Mouse (Mus musculus) gastrocnemius, postnatal 4 days (tissue): ENCODE data around the gene Ang5. TPM values are rescaled to one million over a fixed set of nuclear protein-coding genes. Genes with fewer than 3 reads are reported as not detected.
A peak's percentile ranks its signal among the peaks of the same experiment; 100 is the strongest.
"Not testable (repeated sequence)": the region's sequence is repeated elsewhere in the genome, so short reads cannot be mapped to it uniquely, and the experiment has no call there.

Experiments used
- DNase-seq, 2 experiments: peaks; one replicate each; pipeline ENCODE4 v3.0.0; 2021 to 2022; ENCODE audit warnings: low spot score in 2 of 2, mixed read lengths in 2 of 2
- long read RNA-seq, 2 experiments: library from polyadenylated mRNA; stranded (forward); transcript quantifications; one replicate each; pipeline ENCODE4 v2.0.0; 2021
- total RNA-seq, 2 experiments: library from RNA; stranded (reverse); gene quantifications; 2 replicates each; pipeline ENCODE4 v1.2.3; 2021

The Ang5 gene
- total RNA-seq, result not detected
- long read RNA-seq, experiment 1, result 0 reads
- long read RNA-seq, experiment 2, result 0 reads

- DNase-seq, result not testable (repeated sequence)
Measured at GRCm38 (mm10) chr14:43956769-43957168, at the start of gene Ang5. Gene Ang5 (plus strand): TSS chr14:43957069.

DNA sequence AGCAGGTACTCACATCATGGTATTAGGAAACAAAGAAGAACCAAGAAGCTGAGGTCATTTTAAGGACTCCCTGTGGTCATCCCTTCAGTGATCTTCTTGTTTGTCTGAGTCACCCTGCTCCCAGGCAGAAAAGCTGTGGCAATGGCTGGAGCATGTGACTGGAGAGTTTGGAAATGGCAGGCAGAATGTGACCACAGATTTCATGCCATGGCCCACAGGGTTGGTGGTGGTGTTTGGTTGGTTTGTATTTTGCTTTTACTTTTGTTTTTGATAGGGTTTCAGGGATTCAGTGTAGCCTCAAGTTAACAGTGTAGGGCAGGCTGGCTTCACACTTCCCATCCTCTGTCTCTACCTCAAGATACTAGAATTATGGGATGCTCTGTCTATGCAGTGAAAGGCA, 38.7 kb upstream of the Ang5 start:
- not testable (repeated sequence) for DNase-seq

DNA sequence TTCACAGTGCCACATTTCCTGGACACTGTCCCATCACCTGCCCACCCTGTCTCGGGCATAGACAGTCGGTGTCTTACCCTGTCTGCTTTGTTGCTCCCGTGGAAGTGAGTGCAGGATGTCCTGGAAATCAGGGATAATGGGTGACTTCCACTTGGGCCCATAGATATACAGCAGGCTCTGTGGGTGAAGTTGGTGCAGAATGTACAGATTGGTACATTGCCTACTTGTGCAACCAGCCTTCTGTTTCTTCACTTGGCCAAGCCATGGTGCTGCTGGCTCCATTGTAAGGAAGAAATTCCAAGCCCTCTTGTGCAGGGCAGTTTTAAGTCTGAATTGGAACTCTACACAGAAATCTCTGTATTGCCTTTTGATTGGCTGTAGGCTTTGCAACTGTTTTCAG, 33.4 kb upstream of the Ang5 start, which contains the start of gene Ear10:
Ear10 (minus strand) TSS at position 101 of the 400 bp plus-strand sequence.
- DNase-seq, result not testable (repeated sequence)

DNA sequence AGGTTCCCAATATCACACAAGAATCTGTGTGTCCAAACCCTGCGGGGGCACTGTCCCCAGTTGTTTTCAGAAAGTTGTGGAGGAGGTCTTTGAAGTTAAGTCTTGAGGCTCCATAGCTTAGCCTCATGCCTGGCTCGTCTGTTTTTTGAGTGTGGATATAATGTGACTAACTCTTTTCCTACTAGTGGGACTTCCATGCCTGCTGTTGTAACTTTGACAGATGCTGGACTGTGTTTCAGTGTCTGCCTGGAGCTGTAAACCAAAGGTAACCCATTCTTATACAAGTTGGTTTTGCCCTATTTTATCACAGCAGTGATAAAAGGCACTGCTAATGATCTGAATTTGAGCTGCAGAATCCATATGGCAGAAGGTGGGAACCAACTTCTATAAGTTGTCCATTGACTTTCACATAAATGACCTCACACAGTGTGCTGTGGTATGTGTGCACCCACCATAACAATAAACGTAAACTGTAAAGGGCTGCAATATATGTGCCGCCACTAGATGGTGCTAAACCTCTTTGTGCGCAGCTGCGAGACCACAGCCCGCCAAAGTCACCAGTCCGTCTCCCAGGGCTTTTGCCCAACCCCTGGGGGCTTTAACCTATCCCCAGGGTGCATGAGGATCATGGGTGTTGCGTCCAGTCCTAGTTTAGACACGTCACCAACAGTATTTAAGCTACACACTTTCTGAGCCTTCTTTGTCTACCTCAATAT, 32.0 kb upstream of the Ang5 start, which contains the start of gene Gm8113:
Gm8113 (plus strand) TSS at position 703 of the 716 bp plus-strand sequence.
- peak; percentile 20 to 39 for DNase-seq

DNA sequence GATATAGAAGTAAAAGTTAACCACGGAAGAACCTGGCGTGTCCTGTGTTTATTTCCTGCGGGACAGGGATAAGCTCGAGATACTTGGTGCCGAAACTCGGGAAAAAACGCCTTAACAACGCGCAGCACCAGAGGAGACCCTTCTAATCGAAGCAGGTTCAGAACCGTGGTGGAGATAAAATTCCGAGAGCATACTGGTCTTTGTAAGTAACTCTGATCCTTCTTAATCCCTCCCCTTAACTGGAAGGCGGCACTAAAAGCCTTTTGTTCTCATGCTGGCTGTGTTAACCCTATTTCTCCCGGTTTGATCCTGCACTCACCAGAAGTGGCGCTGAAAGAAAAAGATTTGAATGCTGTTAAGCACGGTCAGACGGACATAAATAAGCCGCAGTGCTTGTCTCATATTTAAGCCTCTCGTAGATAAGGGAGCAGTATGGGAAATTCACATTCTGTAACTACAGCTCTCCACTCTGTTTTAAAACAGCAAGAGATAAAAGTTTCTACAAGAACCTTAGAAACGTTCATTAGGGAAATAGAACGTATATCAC, 31.4 kb upstream of the Ang5 start:
- peak in 1 of 2 experiments; percentile 6 for DNase-seq

GRCm38 (mm10) chr14:43932991-43933390, 23.9 kb upstream of the Ang5 start:
- peak; percentile 12 to 14 for DNase-seq

DNA sequence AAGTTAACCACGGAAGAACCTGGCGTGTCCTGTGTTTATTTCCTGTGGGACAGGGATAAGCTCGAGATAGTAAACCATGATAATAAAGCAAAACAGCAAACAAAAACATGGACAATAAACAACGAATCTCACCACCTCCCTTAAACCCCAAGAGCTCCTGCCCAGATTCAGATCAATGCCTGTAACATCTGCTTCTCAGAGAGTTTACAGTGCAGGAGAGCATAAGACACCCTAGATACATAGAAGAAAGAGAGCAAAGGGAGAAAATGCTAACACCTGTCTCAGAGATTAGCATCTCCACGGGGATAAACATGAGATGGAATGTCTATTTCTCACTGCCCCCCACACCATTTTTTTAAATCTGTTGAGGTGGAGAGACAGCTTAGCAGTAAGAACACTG, 23.5 kb upstream of the Ang5 start:
- not testable (repeated sequence) for DNase-seq

DNA sequence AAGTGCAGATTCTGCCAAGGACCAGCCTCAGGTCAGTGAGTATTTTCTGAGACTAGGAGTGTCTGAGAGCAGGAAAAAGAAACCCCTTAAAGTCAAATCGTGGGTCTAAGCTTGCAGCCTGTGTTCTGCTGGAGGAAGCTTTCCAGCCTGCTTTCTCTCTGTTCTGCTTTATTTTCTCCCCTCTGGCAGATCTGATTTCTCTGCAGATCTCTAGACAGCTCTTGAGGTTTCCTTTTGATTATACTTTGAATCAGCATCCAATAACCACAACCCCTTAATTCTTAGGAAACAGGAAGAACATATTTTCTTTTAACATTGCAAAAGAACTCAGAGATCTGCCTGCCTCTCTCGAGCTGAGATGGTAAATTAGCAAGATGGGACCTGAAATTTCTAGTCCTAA, 3.5 kb upstream of the Ang5 start:
- DNase-seq, result not testable (repeated sequence)

DNA sequence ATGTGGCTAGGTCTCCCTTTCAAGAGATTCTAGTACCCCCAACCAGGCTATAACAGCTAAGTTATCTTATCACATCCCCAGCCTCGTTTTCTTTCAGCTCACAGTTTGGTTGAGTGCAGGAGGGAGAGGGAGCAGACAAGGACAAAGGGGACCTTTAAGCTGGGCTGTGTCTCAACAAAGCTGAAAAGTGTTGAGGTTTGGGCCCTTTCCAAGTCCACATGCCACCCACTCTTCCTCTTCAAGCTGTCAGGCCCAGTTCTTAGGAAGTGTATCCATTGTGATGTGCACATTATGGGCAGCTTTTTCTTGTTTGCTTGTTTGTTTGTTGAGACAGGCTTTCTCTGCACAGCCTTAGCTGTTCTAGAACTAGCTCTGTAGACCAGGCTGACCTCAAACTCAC, 1.8 kb upstream of the Ang5 start:
- not testable (repeated sequence) for DNase-seq

DNA sequence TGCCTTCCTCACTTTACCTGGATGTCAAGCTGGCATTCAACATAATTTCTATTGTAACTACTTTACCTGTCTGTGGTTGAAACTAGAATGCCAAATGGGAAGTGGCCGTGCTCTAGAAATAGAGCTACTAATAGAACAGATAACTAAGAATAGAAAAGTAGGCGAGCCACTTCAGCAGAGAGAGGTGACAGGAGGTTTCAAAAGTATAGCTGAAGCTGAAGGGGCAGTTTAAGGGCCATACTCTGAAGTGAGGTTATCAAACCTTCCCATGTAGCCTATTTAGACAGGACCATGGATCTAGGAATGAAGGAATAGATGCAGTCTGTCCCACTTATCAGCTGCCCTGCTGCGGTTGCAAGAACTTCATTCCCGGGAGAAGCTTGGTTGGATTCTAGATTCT, 26.6 kb downstream of the Ang5 start:
- no peak for DNase-seq

- peak; percentile 21 to 29 for DNase-seq
Measured at GRCm38 (mm10) chr14:43983897-43984296, 27.0 kb downstream of the Ang5 start.

- DNase-seq, result no peak
Measured at GRCm38 (mm10) chr14:43986147-43986546, 29.3 kb downstream of the Ang5 start.

DNA sequence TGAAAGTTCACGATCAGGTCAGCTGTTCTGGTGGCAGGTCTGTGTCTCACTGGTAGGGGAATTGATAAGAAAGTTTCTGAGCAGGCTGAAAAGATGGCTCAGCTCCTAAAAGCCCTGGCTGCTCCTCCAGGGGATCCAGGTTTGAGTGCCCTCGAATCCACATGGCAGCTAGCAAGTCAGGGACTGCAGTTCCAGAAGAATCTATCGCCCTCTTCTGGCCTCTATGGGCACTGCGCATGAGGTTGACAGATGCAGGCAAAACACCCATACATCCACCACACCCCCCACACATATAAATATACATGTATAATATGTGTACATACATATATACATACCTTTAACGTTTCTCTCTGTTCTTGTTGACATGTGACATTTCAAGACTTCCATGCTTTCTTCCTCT, 30.5 kb downstream of the Ang5 start:
- peak; percentile 49 to 67 for DNase-seq

DNA sequence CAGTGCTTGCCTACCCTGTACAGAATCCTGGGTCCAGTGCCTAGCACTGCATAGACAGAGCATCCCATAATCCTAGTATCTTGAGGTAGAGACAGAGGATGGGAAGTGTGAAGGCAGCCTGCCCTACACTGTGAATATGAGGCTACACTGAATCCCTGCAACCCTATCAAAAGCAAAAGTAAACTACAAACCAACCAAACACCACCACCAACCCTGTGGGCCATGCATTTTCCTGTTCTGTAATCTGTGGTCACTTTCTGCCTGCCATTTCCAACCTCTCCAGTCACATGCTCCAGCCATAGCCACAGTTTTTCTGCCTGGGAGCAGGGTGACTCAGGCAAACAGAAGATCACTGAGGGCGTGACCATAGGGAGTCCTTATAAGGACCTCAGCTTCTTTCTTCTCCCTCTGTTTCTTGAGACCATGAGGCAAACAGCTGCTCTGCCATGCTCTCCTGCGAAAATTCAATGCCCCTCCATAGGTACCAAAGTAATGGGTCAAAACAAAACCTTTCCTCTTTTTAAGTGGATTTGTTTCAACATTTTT, 41.7 kb downstream of the Ang5 start:
- DNase-seq, result not testable (repeated sequence)

DNA sequence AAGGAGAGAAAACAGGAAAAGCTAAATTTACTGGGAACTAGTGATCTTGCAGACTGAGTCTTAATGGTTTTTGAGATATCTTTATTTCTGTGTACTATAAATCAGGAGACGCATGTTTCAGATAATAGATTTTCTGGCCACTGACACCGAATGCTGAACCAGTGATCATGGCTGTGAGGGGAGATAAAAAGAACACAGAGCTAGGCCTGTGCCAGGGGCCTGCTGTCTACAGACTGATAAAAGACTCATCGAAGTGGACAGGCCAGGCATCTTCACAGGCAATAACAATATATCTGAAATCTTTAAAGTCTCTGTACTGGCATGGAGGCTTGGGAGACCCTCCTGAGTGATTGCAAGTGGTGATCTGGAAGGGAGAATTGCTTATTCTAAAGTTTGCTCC, 44.7 kb downstream of the Ang5 start:
- no peak for DNase-seq

DNA sequence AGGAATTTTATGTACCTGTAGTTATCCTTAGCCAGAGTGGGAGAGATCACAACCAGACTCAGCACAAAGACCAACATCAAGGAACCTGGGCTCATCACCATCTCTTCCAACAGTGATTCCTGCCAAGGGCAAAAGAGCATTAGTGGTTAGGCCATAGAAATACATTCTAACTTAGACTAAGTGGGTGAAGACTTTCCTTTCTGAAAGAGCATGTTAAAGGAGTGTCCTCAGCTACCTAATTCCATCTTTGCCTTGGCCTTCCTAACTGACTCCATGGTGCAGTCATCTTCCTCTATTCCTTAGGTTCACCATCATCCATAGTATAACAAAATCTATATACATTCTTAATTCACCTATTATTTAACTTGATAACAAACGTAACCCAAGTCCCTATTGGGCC, 45.3 kb downstream of the Ang5 start, which contains the start of gene Ang6:
Ang6 (minus strand) TSS at position 101 of the 400 bp plus-strand sequence.
- no peak for DNase-seq

DNA sequence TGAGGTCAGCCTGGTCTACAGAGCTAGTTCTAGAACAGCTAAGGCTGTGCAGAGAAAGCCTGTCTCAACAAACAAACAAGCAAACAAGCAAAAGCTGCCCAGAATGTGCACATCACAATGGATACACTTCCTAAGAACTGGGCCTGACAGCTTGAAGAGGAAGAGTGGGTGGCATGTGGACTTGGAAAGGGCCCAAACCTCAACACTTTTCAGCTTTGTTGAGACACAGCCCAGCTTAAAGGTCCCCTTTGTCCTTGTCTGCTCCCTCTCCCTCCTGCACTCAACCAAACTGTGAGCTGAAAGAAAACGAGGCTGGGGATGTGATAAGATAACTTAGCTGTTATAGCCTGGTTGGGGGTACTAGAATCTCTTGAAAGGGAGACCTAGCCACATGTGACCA, 51.2 kb downstream of the Ang5 start:
- not testable (repeated sequence) for DNase-seq

GRCm38 (mm10) chr14:44009686-44010085, 52.8 kb downstream of the Ang5 start:
- not testable (repeated sequence) for DNase-seq
